Mouse (Mus musculus): ENCODE results near the gene Slit2.

Slit2 gene

GRCm38 (mm10) chr5:48230430-48231080 lies 247.6 kb downstream of the Slit2 start:
- DNase-seq (ENCODE audit: low spot score in 2 of 2): no peak

- DNase-seq (ENCODE audit: low spot score in 2 of 2): no peak
Measured at GRCm38 (mm10) chr5:48234728-48235127, 251.8 kb downstream of the Slit2 start.

GRCm38 (mm10) chr5:48235270-48235669 lies 252.3 kb downstream of the Slit2 start:
- DNase-seq (ENCODE audit: low spot score in 2 of 2): no peak

GRCm38 (mm10) chr5:48240751-48241150 lies 257.8 kb downstream of the Slit2 start:
- DNase-seq (ENCODE audit: low spot score in 2 of 2): peak; percentile 10 to 29

- no peak for DNase-seq (ENCODE audit: low spot score in 2 of 2)
Measured at GRCm38 (mm10) chr5:48248327-48248726, 265.4 kb downstream of the Slit2 start.

DNA sequence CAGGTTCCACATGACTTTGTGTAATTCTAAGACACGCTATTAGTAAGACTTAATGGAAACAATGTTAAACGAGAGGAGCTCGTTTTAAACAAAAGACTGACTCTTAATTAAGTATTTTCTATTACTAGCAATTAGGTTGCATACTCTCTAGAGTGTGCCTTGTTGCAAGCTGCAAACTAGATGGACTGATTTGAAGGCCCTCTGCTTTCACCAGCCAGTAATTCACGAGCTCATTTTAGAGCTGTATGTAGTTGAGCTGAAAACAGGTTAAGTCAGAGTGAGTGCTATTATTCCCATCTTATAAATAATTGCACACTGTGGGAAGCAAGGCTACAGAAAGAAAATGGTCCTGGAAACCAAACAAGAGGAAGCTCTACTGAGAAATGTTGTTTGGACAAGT lies 294.6 kb downstream of the Slit2 start:
- no peak for DNase-seq (ENCODE audit: low spot score in 2 of 2)

DNA sequence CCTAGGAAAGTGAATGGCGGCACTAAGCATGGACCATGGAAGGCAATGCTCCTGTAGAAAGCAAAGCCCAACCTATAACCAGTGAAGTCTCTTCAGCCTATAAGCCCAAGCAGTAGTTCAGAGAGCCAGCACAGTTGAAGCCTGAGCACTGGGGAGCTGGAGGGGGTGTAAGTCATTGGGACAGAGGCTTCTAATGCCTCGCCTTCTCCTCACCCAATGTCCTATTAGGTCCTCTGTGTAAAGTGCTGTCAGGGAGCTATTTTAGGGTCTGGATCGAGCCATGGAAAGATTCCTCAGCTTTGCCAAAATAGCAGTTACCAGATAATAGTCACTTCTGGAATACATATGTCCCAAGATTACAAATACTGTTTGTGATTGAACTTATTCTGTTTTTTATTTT lies 318.2 kb downstream of the Slit2 start:
- DNase-seq (ENCODE audit: low spot score in 2 of 2): no peak

- no peak for DNase-seq (ENCODE audit: low spot score in 2 of 2)
Measured at GRCm38 (mm10) chr5:48315057-48315602, 332.2 kb downstream of the Slit2 start.

DNA sequence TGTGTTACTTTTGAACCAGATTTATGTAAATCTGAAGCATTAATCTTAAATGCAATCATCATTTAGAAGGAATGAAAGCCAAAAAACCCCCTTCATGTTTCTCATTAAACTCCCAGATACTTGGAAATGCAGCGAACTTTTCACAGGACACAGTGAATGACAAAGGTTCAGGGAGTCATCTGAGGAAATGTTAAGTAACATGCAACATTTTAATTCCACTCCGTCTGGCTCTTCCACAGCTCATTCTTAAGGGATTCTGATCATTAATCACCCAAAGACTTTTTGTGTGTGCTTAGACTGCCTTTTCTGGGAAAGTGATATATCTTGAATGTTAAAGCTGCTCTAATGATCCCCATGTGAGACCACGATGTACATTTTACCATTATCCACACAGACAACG lies 337.7 kb downstream of the Slit2 start:
- no peak for DNase-seq (ENCODE audit: low spot score in 2 of 2)

GRCm38 (mm10) chr5:48326221-48326620 lies 343.3 kb downstream of the Slit2 start:
- no peak for DNase-seq (ENCODE audit: low spot score in 2 of 2)

GRCm38 (mm10) chr5:48327652-48328051 lies 344.7 kb downstream of the Slit2 start, which contains the start of gene 5730480H06Rik:
5730480H06Rik (plus strand) TSS chr5:48327952.
- no peak for DNase-seq (ENCODE audit: low spot score in 2 of 2)

- DNase-seq (ENCODE audit: low spot score in 2 of 2): no peak
Measured at GRCm38 (mm10) chr5:48329751-48330150, 346.8 kb downstream of the Slit2 start.

DNA sequence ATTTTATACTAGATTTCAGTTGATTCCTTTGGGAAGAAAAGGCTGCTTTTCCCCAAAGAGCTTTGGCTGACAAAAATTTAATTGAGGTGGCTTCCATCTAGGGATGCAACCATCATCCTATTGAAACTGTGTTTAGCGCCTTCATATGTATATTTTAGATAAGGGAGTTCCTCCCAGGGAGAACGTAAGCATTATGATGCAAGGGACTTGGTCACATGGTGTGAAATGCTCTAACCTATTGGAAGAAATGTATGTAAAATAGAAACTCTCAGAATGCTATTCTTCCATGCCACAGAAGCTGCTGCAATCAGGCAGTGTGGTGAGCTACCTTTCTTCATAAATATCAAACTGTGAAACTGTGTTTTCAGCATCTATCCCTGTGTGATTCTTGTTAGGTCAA lies 347.9 kb downstream of the Slit2 start:
- no peak for DNase-seq (ENCODE audit: low spot score in 2 of 2)

DNA sequence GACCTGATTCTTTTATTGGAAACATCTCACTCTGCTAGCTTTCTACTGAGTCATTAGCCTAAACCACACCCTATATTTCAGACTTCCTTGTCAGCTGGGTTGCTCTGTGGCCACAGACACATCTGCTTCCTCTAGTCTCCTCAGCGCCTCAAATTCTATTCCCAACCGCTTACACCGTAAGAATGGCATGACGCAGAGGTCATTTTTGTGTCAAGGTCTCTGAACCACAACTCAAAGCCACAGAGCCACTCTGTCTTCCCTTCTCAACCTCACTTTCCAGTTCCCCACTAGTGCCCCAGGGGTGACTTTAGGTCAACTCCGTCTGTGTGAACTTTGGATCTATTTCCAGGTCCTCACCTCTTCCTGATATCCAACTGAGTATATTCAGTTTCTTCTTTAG lies 348.5 kb downstream of the Slit2 start:
- DNase-seq (ENCODE audit: low spot score in 2 of 2): no peak

- DNase-seq (ENCODE audit: low spot score in 2 of 2): no peak
Measured at GRCm38 (mm10) chr5:48333407-48333806, 350.5 kb downstream of the Slit2 start.

DNA sequence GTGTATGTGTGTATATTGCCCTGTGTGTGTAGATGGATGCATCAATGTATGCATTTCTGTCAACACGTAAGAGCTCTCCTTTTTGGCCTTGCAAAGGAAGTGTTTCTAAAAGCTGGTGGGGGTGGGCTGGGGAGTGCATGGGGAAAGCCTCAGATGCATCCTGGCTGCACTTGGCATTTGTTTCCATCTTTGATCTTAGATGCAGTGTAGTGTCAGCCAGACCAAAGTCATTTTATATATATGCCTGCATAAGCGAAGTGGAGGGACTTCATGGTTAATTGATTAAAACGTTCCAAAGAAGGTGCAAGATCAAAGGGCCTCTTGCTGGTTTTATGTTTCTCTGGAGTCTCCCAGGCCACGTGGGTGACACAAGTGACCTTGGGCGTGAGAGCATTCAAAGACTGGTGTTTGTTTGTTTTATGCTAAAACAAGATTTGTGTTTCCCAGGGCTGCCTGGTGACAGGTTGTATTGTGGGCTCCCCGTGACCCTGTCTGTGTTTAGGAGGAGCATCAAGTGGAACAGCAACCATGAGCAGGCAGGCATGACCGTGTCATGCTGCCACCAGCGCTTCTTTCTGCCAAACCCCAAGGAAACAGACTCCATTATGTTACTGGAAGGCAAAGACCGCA lies 351.1 kb downstream of the Slit2 start:
- DNase-seq (ENCODE audit: low spot score in 2 of 2): no peak

GRCm38 (mm10) chr5:48340808-48341433 lies 358.0 kb downstream of the Slit2 start:
- DNase-seq (ENCODE audit: low spot score in 2 of 2): no peak

DNA sequence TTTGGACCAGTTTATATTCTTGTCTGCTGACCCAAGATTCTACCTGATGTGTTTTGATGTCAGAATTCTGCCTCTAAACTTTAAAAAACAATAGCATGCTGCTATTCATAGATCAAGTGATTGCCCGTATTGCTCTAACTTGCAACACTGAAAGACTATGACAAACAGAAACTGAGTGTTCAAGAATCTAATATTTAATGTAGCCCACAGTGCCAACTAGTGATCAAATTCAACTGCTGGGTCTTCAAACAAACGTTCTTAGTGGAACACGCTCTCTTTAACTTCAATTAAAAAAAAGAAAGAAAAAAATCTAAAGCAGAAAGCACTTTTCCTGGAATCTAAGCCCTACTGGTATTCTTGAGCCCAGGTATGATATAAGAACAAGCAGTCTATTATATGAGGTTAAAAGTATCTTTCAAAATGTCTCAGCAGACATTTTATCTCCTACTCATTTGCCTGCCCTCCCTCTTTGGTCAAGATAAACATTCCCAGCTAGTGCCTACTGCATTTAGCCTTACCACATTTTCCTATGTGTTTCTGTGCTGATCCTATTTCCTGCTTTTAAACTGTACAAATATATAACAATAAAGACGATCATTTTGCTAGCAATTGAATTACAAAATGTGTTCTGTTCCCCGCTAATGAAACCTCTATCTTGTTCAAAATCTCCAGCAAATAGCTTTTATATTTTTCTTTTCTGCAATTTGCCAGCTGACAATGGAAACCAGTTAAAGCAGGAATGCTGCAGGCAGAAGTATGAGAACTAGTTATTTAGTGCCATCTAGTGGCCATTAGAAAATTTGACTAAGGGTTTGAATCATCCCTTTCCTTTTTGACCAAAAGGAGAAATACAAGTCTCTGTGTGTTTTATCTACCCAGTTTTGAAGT lies 362.4 kb downstream of the Slit2 start:
- DNase-seq (ENCODE audit: low spot score in 2 of 2): no peak

DNA sequence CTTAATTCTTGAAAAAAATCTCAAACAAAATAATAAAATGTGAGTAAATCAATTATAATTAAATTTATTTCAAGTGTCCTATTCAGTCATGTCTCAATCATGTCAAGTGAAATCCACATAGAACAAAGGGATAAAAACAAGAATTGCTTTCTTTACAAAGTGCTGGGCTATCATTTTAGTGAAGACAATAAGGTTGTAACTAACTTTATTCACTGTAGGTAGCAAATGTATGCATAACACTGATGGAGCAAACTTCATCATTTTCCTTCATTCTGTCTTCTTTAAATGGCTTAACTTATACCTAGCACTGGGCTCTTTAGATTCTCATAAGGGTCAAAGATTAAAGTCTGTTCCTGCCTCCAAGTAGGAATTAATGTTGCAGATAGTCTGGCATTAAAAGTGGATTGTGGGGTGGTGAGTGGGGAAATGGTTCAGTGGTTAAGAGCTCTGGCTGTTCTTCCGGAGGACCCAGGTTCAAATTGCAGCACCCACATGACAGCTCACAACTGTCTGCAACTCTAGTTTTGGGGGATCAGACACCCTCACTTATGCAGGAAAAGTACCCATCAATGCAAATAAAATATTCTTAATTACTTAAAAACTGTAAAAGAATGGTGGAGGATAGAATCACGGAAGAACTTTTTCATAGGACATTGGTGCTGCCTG lies 363.2 kb downstream of the Slit2 start:
- DNase-seq (ENCODE audit: low spot score in 2 of 2): no peak

- DNase-seq (ENCODE audit: low spot score in 2 of 2): no peak
Measured at GRCm38 (mm10) chr5:48349309-48349708, 366.4 kb downstream of the Slit2 start.
